Mouse (Mus musculus) gastrocnemius, adult 8-10 months (tissue): Measurements from ENCODE around the gene Pappa. TPM values are rescaled to one million over a fixed set of nuclear protein-coding genes. Genes with fewer than 3 reads are reported as not detected.

Experiments
- DNase-seq, 2 experiments: peaks; one replicate each; pipeline ENCODE4 v3.0.0; 2022; ENCODE audit warnings: low spot score in 2 of 2
- total RNA-seq, 4 experiments: library from RNA; stranded (reverse); gene quantifications; 2 replicates each; pipeline ENCODE4 v1.2.4; 2022

Pappa gene
- total RNA-seq, 4 experiments from 2014 or later = 0.27 to 0.43 (median 0.29) TPM

DNA sequence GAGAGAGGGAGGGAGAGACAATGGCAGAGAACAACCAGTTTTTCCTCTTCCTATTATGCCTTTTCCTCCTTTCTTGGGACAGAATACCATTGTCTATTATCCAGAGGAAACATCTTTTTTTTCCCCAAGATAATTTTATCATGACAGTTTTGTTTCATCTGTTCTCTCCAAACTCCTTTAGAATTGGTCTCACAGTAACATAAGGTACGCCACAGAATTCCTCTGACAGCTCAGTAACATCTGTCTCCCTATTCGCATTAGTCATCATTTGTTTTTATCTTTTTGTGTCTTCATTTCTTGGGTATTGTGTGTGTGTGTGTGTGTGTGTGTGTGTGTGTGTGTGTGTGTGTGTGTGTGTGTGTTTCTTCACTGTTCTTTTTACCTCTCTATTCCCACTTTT, 201.8 kb downstream of the Pappa start:
- DNase-seq = no peak

DNA sequence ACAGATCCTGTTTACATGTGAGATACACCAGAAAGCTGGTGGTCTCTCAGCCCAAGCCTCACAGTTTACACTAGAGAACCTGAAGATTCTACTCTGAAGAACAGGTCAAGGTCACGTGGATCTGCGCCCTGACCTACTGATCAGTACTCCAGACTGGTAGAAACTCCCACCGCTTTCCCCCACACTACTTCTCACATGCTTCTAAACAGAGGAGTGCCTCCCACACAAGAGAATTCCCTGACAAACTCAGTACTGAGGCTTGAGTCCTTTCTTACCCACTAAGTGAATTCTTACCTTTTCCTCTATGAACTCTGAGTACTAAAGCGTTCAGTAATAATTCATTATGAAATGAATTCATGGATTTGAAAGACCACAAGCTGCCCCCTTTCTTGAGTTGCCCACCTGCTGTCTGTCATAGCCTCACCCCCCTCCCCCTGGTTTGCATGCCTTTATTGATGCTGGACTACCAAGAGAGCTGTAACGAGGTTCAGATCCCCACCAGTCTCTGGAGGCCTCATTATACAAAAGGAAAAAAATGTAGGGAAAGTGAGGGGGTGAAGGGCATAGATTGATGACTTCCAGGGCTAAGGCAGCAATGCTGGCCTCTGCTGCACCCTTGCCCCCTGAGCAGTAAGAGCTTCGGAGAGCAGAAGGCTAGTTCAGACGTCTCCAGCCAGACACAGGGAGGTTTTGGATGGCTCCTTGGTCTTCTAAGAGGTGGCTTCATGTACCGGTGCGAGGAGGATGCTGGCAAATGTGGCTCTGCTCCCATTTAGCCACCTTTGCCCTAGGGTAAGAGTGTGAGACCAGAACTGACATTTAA, 204.7 kb downstream of the Pappa start:
- no peak for DNase-seq

DNA sequence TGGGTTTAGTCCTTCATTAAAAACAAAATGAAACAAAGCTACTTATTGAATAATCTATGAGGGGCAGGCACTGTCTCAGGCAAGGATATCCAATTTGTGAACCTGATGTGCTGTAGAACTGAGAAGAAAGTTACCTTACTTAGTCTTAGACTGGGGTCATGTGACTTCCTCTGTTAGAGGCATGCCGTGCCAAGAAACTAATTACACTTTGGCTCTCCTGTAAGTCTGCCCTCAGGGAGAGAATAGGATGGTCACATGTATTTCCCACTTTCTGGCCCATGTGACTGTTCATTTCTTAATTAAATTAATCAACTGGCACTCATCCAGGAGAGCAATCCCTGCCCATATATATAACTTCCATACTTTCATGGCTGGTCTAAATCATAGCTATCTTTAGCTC, 209.7 kb downstream of the Pappa start:
- DNase-seq = no peak

- DNase-seq = no peak
Measured at GRCm38 (mm10) chr4:65341766-65342165, 217.8 kb downstream of the Pappa start.

- no peak for DNase-seq
Measured at GRCm38 (mm10) chr4:65350521-65350920, 226.5 kb downstream of the Pappa start.

DNA sequence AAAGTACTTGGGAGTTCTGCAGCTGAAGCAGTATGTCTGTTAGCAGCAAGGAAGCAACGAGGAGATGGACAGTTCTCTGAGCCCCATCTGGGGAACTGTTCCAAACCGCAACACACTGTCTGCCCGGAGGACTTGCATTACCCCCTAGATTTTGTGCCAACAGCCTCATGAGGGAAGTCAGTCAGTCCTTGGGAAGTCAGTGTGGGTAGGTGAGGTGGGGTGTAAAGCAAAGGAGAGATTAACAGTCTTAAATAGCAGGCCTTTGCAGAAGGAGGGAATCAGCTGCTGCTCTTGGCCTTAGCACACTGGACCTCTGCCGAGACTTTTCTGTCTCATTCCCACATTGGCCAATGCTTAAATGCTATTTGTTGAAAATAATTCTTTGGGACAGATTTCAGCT, 230.6 kb downstream of the Pappa start:
- no peak for DNase-seq

- DNase-seq = no peak
Measured at GRCm38 (mm10) chr4:65367135-65367534, 243.2 kb downstream of the Pappa start.

- peak in 1 of 2 experiments; percentile 16 for DNase-seq
Measured at GRCm38 (mm10) chr4:65372731-65373130, 248.8 kb downstream of the Pappa start.

DNA sequence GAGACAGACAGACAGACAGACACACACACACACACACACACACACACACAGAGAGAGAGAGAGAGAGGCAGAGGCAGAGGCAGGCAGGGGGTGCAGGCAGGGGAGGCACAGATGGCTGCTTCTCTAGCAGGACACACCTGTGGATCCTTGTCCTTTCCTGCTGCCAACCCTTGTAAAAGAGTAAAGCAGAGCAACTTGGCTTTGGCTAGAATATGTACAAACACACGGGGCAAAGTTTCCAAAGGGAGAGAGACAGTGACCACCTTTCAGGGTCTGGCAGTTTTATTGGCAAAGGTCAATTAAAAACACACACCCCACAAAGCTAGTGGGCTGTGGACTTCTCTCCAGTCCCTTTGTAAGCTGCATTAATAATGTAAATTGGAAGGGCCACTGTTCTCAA, 249.9 kb downstream of the Pappa start:
- no peak for DNase-seq

DNA sequence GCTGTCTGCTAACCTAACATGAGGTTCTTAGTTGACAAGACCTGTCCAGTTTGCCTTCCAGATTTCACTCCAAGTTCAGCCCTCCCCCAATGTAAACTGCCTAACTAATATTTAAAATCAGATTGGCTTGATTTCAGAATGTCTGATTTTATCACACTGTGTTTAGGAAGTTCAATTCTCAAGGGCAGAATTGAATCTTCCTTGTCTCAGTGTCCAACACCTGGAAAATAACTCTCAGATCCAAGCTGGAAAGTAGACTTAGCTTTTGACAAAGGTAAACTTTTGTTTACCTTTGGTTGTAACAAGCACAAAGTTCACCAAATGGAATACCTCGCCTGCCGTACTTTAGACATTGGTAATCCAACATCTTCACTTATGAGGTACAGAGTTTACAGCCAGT, 252.6 kb downstream of the Pappa start:
- no peak for DNase-seq

DNA sequence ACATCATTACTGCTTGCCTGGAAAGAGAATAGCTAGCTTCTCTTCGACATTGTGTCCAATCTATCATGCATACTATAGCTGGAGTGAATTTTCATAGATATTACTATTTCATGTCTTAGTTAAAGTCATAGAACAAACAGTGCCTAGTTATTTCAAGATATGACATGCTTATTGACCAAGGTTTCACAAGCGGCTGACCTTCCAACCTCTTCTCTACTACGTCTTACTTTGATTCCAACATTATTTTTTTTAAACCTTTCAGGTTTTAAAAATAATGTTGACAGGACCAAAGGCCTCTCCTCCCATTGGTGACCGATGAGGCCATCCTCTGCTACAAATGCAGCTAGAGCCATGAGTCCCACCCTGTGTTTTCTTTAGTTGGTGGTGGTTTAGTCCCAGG, 255.5 kb downstream of the Pappa start:
- DNase-seq = no peak

DNA sequence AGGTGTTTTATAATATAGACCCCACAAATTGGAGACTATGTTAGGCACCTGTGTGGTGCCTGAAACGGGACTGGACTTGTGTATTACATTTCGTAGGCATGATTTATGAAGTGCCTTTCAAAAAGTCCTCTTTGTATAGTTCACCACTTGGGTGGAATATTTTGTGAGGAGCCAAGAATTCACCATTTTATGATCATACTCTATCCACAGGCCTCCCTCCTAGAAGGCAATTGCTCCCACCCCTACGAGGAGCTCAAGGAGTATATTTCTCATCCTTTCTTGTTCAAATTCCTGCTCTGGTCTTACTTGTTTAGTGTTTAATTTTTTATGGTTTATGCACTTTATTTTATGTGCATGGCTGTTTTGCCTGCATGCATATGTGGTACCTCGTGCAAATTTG, 259.1 kb downstream of the Pappa start:
- DNase-seq = no peak

DNA sequence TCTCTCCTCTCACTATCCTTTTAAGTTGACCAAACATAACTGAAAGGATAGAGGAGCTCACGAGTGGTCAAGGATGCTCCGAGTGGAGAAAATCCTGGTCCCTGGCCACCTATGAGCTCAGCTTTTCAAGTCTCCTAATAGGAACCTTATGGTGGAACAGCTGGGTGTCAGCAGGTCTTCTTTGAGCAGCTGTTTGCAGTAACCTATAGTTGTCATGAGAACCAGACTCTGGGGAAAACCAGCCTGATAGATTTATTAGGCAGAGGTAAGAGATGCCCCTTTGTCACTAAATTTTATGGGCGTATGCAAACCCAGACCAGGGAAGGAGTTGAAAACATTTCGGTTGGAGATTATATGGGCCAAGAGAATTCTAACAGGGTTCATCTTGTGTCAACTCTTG, 267.0 kb downstream of the Pappa start:
- DNase-seq = no peak

GRCm38 (mm10) chr4:65396806-65397205, 272.8 kb downstream of the Pappa start:
- no peak for DNase-seq

- no peak for DNase-seq
Measured at GRCm38 (mm10) chr4:65399457-65399856, 275.5 kb downstream of the Pappa start.

DNA sequence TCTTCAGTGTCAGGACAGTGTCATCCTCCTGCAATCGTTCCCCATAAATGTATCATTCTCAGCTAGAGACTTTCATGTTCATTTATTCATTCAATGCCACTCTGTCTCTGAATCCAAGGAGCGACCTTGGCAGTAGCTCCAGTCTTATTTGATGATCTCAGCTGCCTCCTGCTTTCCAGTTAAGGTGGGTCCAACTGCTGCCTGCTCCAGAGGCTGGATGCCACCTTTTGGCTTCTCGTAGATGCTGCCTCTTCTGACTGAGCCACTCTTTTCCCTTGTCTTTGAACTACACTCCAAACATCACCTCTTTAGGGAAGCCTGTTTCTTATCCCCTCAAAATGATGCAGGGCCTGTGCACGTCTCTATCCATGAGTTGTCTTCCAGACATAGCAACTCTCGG, 278.3 kb downstream of the Pappa start:
- no peak for DNase-seq

- no peak for DNase-seq
Measured at GRCm38 (mm10) chr4:65402836-65403634, 279.1 kb downstream of the Pappa start.
